Mouse (Mus musculus) megakaryocyte, embryonic 14.5 days (primary cell): ENCODE measurements around the gene Neu4. TPM values are rescaled to one million over a fixed set of nuclear protein-coding genes. Genes with fewer than 3 reads are reported as not detected.
"Not testable (repeated sequence)": the region's sequence is repeated elsewhere in the genome, so short reads cannot be mapped to it uniquely, and the experiment has no call there.

ENCODE experiments used
- H3K27me3 ChIP-seq: replicated peaks from 2 replicates; pipeline ENCODE3; 2012; ENCODE audit warnings: inconsistent platforms
- H3K36me3 ChIP-seq: replicated peaks from 2 replicates; pipeline ENCODE3; 2012; ENCODE audit warnings: low read length, inconsistent platforms, mixed read lengths
- H3K4me1 ChIP-seq: 2 replicates; pipeline ENCODE4 v1.6.1; 2012; ENCODE audit warnings: inconsistent platforms
- H3K4me3 ChIP-seq: replicated peaks from 2 replicates; pipeline ENCODE3; 2012; ENCODE audit warnings: moderate library complexity, mild to moderate bottlenecking, inconsistent platforms
- H3K9me3 ChIP-seq: 2 replicates; pipeline ENCODE4 v1.6.1; 2012; ENCODE audit warnings: inconsistent platforms
- FLI1 ChIP-seq: IDR thresholded peaks from 2 replicates; pipeline ENCODE4 v1.6.1; 2012; ENCODE audit warnings: low read length, inconsistent platforms, mixed read lengths
- GATA1 ChIP-seq: IDR thresholded peaks from 3 replicates; pipeline ENCODE4 v1.6.1; 2012; ENCODE audit warnings: mixed read lengths, low read length, inconsistent platforms, borderline replicate concordance
- polyA plus RNA-seq: library from polyadenylated mRNA; stranded (reverse); fragments of >175 nt; gene quantifications from 2 replicates; pipeline ENCODE4 v1.2.3, GENCODE M21; 2012; ENCODE audit warnings: low replicate concordance; ENCODE audit not compliant: insufficient read depth

Neu4 gene
- polyA plus RNA-seq, 1 experiment, result not detected

DNA sequence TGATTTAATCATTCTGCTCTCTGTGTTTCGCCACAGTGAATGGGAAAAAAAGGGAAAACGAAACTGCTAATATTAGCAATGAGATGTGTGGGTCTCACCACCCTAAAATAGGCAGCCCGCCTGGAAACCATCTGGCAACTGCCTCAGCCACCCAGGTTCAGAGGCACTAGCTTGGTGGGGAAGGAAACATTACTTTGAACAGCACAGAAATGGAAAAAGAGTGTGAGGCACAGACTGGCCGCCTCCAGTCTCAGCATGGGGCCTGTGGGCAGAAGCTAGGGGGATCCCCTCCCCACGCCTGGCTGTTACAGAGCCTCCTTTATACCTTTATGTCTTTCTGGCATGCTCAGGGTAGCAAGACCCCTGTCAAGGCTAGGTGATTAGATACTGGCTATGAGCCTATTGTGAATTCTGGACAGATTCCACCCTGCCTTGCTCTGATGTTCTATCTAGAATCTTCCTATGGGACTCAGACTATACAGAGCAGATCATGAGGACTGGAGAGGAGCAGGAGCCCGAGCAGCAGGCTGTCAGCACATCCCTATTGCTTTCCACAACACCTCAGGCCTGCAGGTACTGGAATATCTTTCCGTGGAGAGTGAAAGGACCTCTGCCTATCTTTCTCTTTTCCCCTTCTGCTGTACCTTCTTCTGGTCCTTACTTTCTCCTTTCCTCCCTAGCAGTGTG lies 33.4 kb downstream of the Neu4 start:
- Histone ChIP-seq H3K9me3 (no peaks in the 10 kb centered on the region), H3K27me3 (peaks cover 35% of the 10 kb centered on the region), H3K4me3 (no peak overlapping the region), H3K36me3 (no peaks in the 10 kb centered on the region), H3K4me1 (no peaks in the 10 kb centered on the region)
- no peak for TF ChIP-seq GATA1
- no peak for TF ChIP-seq FLI1

DNA sequence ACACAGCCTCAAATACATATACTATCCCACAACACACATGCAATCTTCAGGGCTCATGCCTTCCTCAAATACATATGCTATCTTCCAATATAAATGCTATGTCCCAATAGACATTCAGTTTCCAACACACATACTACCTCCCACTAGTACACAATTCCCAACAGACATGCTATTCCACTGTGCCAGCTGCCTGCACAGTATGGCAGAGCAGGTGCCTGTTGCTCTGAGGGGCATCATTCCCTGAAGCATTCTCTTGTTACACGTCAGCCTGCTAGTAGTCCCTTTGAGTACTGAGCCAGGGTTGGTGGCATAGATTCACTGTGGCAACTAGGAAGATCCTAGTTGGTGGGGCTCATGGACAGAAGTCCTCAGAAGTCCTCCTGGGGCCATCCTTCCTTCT lies 34.2 kb downstream of the Neu4 start:
- Histone ChIP-seq H3K4me1 (no peaks in the 10 kb centered on the region), H3K36me3 (no peaks in the 10 kb centered on the region), H3K4me3 (no peak overlapping the region), H3K27me3 (peaks cover 33% of the 10 kb centered on the region), H3K9me3 (no peaks in the 10 kb centered on the region)
- TF ChIP-seq GATA1, result no peak
- TF ChIP-seq FLI1, result no peak

DNA sequence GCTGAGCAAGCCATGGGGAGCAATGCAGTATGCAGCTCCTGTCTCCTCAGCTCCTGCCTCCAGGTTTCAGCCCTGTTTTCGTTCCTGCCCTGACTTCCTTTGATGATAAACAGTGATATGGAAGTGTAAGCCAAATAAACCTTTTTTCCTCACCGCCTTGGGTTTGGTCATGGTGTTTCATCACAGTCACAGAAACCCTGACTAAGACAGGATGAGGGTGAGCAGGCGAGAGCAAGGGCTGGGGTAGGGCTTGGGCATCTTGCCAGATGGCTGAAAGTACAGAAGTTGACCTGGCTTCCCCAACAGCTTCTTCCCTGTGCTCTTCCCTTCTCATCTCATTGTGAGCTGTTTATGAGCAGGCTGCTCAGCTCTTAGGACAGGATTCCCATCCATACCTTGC lies 35.7 kb downstream of the Neu4 start:
- Histone ChIP-seq H3K27me3 (peaks cover 31% of the 10 kb centered on the region), H3K9me3 (no peaks in the 10 kb centered on the region), H3K36me3 (no peaks in the 10 kb centered on the region), H3K4me3 (no peak overlapping the region), H3K4me1 (no peaks in the 10 kb centered on the region)
- TF ChIP-seq FLI1 (no peak), GATA1 (no peak)

DNA sequence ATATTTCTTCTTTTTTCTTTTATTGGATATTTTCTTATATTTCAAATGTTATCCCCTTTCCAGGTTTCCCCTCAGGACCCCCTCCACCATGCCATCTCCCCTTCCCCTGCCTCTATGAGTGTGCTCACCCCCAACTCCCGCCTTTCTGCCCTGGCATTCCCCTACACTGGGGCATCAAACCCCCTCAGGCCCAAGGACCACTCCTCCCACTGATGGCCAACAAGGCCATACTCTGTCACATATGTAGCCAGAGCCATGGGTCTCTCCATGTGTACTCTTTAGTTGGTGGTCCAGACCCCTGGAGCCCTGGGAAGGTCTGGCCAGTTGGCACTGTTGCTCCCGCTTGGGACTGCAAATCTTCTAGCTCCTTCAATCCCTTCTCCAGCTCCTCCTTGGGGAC lies 37.1 kb downstream of the Neu4 start:
- TF ChIP-seq GATA1, result no peak
- TF ChIP-seq FLI1, result no peak
- H3K9me3 ChIP-seq, result no peaks in the 10 kb centered on the region

DNA sequence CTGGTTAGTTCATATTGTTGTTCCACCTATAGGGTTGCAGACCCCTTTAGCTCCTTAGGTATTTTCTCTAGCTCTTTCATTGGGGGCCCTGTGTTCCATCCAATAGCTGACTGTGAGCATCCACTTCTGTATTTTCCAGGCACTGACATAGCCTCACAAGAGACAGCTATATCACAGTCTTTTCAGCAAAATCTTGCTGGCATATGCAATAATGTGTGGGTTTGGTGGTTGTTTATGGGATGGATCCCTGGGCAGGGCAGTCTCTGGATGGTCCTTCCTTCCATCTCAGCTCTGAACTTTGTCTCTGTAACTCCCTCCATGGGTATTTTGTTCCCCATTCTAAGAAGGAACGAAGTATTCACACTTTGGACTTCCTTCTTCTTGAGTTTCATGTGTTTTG lies 38.0 kb downstream of the Neu4 start:
- H3K4me3 ChIP-seq, H3K36me3 ChIP-seq, H3K9me3 ChIP-seq, H3K4me1 ChIP-seq: not testable (repeated sequence)
- H3K27me3 ChIP-seq, result peaks cover 20% of the 10 kb centered on the region

More for the DNA sequence above, 37.1 kb downstream of the Neu4 start:
- no peaks in the 10 kb centered on the region for H3K4me1 ChIP-seq
- H3K36me3 ChIP-seq, result no peaks in the 10 kb centered on the region
- H3K4me3 ChIP-seq, result no peak overlapping the region
- peaks cover 26% of the 10 kb centered on the region for H3K27me3 ChIP-seq

DNA sequence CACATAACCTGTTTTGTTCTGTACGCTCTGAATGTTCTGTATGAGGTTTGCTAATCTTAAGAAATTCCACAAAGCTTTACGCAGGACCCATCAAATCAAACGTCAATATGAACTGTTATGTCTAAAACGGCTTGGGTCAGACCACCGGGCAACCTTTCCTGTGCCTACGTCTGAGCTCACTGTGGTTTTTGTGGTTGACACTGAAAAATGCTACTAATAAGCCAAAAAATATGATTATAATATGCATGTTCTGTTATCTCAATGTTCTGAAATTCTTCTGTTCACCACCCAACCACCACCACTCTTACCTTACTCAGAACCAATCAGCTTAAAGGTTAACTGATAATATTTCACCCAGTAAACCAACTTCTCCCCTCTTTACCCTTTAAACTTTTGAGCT lies 54.5 kb downstream of the Neu4 start:
- H3K4me3 ChIP-seq, result no peak overlapping the region
- no peak for TF ChIP-seq GATA1
- no peak for TF ChIP-seq FLI1
- peaks cover 20% of the 10 kb centered on the region for H3K4me1 ChIP-seq
- H3K9me3 ChIP-seq, result no peaks in the 10 kb centered on the region
- peaks cover 8% of the 10 kb centered on the region for H3K27me3 ChIP-seq
- no peaks in the 10 kb centered on the region for H3K36me3 ChIP-seq

DNA sequence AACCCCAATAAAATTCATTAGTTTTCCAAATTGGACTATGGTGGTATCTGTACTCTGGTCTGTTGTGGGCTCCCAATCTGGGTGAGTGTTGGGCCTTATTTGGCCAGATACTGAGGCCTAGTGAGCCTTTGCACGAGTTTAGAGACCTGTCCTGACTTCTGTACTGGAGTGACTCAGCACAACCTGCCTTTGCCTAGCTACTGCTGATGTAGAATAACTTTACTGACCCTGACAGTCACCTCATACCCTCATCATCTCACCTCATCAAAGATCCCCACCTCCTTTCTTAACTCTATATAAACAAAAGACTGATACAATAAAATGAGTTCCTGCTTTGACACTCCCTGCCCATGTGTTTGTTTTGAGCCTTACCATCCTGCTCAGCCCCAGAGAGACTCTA lies 56.5 kb downstream of the Neu4 start:
- Histone ChIP-seq H3K4me1 (peaks cover 20% of the 10 kb centered on the region), H3K4me3 (no peak overlapping the region), H3K27me3 (peaks cover 14% of the 10 kb centered on the region), H3K9me3 (no peaks in the 10 kb centered on the region), H3K36me3 (no peaks in the 10 kb centered on the region)
- TF ChIP-seq FLI1 (no peak), GATA1 (no peak)

Other genes with a start within 250 kb of the Neu4 start
- gene Dtymk, start 218.5 kb upstream of the Neu4 start, polyA plus RNA-seq, result 4.6 and 45.2 TPM in 2 replicates
- 0.46 TPM in 1 of 2 replicates, not detected in the other for gene Ing5, start 216.5 kb upstream of the Neu4 start, polyA plus RNA-seq
- 0.55 TPM in 1 of 2 replicates, not detected in the other for gene D2hgdh, start 195.5 kb upstream of the Neu4 start, polyA plus RNA-seq
- gene Gal3st2, start 159.1 kb upstream of the Neu4 start, polyA plus RNA-seq, result not detected in 2 replicates
- 0.20 TPM in 1 of 2 replicates, not detected in the other for gene Gal3st2b, start 102.1 kb upstream of the Neu4 start, polyA plus RNA-seq
- not detected in 2 replicates for gene Gal3st2c, start 29.9 kb upstream of the Neu4 start, polyA plus RNA-seq
- gene Pdcd1, start 32.1 kb downstream of the Neu4 start, polyA plus RNA-seq, result 0.15 TPM in 1 of 2 replicates, not detected in the other